Mouse (Mus musculus) stomach, postnatal 0 days (tissue): ENCODE data around the gene Ldlrap1.

Source experiments
- CTCF ChIP-seq: IDR thresholded peaks from 2 replicates; pipeline ENCODE4 v1.5.1; 2016; ENCODE audit warnings: antibody characterized with exemption, low read depth, mild to moderate bottlenecking, moderate library complexity
- EP300 ChIP-seq: optimal IDR thresholded peaks from 2 replicates; pipeline ENCODE3; 2016; ENCODE audit warnings: antibody characterized with exemption

GRCm38 (mm10) chr4:134741949-134742348 is 25.9 kb downstream of the Ldlrap1 start:
- no peak for TF ChIP-seq CTCF
- no peak for TF ChIP-seq EP300
